Mouse (Mus musculus): Measurements from ENCODE around the gene Cnrip1.

DNA sequence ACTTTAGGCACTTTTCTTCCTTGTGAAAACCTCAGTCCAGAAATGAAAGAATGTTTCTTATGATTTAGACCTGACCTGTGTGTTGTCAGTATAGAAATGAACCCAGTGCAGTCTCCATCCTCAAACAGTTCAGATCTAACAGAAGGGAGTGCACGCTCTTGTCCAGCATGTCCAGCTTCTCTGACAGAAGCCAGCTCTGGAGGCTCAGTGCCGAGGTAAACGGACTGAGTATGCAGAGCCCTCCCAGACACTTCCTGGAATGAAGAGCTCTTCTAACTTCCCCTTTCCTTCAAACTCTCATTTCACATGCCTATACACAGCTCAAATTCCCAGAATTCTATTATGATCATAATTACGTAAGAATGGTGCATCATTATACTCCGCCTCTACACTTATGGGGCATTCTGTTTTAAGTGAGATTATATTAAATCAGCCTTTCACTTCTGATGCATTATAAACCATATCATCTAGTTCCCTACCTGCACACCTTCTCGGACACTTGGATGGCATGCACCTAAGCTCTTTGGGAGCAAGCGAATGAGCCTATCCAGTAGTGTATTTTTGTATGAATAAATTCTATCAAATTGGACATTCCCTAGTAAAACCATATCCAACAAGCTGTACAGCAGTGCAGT lies 48.5 kb upstream of the Cnrip1 start:
- TF ChIP-seq CTCF (IDR thresholded peaks at IDR 0.05): no peak
- no peak for TF ChIP-seq POLR2A (IDR thresholded peaks at IDR 0.05; ENCODE audit: insufficient read depth, low read depth, low read length)
